Mouse (Mus musculus): Measurements from ENCODE around the gene Ajm1. TPM values are rescaled to one million over a fixed set of nuclear protein-coding genes. Genes with fewer than 3 reads are reported as not detected.
A peak's percentile ranks its signal among the peaks of the same experiment; 100 is the strongest.

The Ajm1 gene
- polyA plus RNA-seq, 1 experiment from 2014 or later, result 0.46 TPM

DNA sequence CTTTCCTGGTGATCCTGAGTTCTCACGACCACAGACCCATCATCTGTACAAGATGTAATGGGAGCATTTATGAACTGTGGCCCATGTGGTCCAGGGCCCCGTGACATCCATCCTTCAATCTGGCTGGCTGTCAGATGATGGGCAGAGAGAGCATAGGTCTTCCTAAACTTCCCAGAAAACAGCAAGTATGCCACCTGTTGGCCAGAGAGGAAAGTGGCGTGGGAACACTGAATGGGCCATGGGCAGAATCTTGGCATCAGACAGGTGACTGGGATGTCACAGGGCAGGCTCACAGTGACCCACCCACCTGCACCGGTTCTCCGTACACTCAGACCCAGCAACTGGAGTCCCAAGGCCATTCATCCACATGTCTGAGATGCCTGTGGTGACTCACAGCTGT, 30.4 kb downstream of the Ajm1 start:
- no peak overlapping the region for H3K27ac ChIP-seq (ENCODE audit: low read depth, low read length)
- no peaks in the 10 kb centered on the region for H3K27me3 ChIP-seq (ENCODE audit: control insufficient read depth, insufficient read depth, low read length)
- 42% methylated on average over 5 of the region's 5 CpGs for WGBS
- no peak overlapping the region for H3K9ac ChIP-seq (ENCODE audit: low read length)
- no peaks in the 10 kb centered on the region for H3K9me3 ChIP-seq (ENCODE audit: control insufficient read depth, low read length)
- DNase-seq (ENCODE audit: low spot score) (peak; percentile 48), ATAC-seq (ENCODE audit: insufficient read depth, low FRiP score, low TSS enrichment) (no peak)
- no peaks in the 10 kb centered on the region; the same call in 1 of the 2 replicates for H3K4me1 ChIP-seq (ENCODE audit: control insufficient read depth, insufficient read depth, low read length)
- H3K4me3 ChIP-seq (ENCODE audit: low read depth, low read length), result no peak overlapping the region
- no peak overlapping the region for H3K4me2 ChIP-seq (ENCODE audit: low read depth)
- H3K36me3 ChIP-seq (ENCODE audit: control insufficient read depth, insufficient read depth, low read length), result no peaks in the 10 kb centered on the region

DNA sequence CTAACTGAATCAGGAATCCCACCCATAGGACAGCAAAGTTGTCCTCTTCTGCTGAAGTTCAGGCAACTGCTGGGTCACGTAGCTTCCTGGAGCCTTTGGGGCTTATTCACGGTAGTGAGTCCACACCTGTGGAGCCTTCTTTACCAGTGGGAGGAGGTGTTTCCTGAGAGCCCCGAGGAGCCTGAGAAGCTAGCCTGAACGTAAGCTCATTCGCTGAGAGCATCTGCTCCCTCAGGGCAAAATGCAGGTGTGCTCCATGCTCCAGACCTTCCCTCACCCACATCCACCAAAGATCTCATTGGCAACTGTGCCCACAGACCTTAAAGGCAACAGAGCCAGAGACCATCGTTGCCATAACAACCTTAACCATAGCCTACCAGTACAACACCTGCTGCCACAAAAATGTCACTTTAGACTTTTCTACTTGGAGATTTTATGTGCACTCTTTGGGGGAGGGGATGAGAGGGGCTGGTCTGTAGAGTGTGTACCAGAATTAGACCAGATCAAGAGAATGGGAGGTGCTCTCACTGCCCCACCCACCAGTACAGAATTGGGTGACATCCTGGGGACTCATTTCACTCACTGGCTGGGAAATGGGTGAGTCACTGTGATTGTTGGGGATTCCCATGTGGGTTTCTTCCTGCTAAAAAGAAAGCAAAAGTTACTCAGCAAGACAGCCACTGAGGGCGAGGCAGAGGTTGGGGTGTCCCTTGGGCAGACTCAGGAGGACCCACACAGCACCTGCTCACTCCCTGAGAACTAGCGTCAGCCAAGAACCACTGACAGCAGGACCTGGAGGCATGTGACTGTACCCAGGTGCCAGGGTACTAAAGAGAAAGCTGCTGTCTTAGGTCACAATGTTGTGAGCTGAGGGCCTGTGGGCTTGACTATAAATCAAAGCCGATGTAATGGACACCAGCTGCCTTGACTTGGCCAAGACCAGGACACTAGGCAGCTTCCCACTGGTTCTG, 32.3 kb downstream of the Ajm1 start:
- Histone ChIP-seq H3K4me2 (ENCODE audit: low read depth) (no peak overlapping the region), H3K9ac (ENCODE audit: low read length) (no peak overlapping the region), H3K4me3 (ENCODE audit: low read depth, low read length) (no peak overlapping the region), H3K9me3 (ENCODE audit: control insufficient read depth, low read length) (no peaks in the 10 kb centered on the region), H3K4me1 (ENCODE audit: control insufficient read depth, insufficient read depth, low read length) (peaks cover 5% of the 10 kb centered on the region), H3K36me3 (ENCODE audit: control insufficient read depth, insufficient read depth, low read length) (no peaks in the 10 kb centered on the region), H3K27ac (ENCODE audit: low read depth, low read length) (no peak overlapping the region), H3K27me3 (ENCODE audit: control insufficient read depth, insufficient read depth, low read length) (no peaks in the 10 kb centered on the region)
- no peak for DNase-seq (ENCODE audit: low spot score)
- ATAC-seq (ENCODE audit: insufficient read depth, low FRiP score, low TSS enrichment), result no peak
- 80% methylated on average over 9 of the region's 9 CpGs for WGBS

DNA sequence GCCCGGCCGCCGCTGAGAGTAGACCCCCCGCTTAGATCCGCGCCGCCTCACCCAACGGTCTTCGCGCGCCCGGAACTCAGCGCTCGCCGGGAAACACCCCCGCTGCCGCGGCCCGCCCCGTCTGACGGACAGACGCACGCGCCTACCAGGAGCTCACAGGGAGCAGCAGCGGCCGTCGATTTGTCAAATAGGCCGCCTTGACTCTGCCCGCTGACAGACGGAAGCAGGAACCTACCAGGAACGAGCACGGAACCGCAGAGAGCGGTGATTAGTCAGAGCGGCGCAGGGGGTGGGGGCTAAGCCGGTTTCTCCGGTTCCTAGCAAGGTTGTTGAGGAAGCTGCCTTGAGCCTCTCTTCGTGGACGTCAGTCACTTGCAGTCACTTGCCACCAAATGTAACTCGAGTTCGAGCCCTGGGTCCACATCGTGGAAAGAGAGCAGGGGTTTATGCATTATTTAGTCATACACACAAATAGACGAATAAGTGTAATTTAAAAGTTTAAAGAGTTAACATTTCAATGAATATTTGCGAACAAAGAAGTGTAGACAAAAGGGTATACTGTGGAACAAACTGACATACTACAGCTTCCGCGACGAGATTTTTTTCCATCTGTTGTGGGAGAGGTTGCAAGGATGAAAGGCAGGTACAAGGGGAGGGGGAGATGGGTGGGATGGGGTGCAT, 34.6 kb downstream of the Ajm1 start, which contains the start of gene Traf2:
Traf2 (minus strand) TSS at position 130 of the 681 bp plus-strand sequence.
- ATAC-seq (ENCODE audit: insufficient read depth, low FRiP score, low TSS enrichment) (peak; percentile 97), DNase-seq (ENCODE audit: low spot score) (peak; percentile 99)
- Histone ChIP-seq H3K9me3 (ENCODE audit: control insufficient read depth, low read length) (no peaks in the 10 kb centered on the region), H3K27me3 (ENCODE audit: control insufficient read depth, insufficient read depth, low read length) (no peaks in the 10 kb centered on the region), H3K9ac (ENCODE audit: low read length) (peak within 1 kb of the TSS; percentile 61), H3K4me3 (ENCODE audit: low read depth, low read length) (peak within 1 kb of the TSS; percentile 62), H3K36me3 (ENCODE audit: control insufficient read depth, insufficient read depth, low read length) (no peaks in the 10 kb centered on the region), H3K4me2 (ENCODE audit: low read depth) (peak within 1 kb of the TSS; percentile 63), H3K4me1 (ENCODE audit: control insufficient read depth, insufficient read depth, low read length) (peaks cover 5% of the 10 kb centered on the region), H3K27ac (ENCODE audit: low read depth, low read length) (peak within 1 kb of the TSS; percentile 31; the same call in 1 of the 2 replicates)
- 3% methylated on average over 48 of the region's 48 CpGs for WGBS

DNA sequence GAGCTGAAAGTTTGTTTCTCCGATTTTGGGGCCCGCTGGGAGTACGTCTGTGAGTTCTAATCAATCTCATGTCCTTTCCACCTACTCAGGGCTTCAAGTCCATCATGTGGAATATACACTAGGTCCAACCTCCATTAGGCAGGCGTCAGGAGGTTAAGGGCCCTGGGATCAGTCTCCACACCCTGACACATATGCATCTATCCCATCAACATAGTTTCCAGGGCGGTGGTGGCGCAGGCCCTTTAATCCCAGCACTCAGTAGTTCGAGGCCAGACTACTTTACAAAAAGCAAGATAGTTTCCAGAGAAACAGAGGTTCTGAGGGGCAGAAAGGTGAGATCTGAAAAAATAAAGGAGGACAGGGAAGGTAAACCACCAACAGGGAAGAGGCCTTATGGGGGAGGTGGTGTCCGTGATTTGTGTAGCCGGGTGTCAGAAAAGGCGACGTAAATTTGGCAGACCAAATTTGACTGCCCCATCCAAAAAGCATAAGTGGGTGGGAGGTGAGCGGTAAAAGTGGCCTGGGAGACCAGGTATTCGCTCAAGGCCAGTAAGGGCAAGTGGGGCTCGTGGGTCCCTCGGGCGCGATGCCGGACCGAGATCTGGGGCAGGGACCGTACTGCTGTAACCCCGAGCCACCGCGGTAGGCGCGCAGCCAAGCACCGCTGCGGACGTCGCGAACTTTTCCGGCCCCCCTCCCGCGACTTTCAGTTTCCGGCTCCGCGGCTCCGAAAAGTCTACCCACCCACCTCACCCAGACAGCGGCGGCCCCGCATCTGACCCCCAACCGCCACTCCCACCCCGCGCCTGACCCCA, 35.4 kb downstream of the Ajm1 start:
- no peak for DNase-seq (ENCODE audit: low spot score)
- 10% methylated on average over 36 of the region's 43 CpGs for WGBS
- Histone ChIP-seq H3K9ac (ENCODE audit: low read length) (peak overlapping the region; percentile 61), H3K4me2 (ENCODE audit: low read depth) (peak overlapping the region; percentile 63), H3K27ac (ENCODE audit: low read depth, low read length) (peak overlapping the region; percentile 31; the same call in 1 of the 2 replicates), H3K27me3 (ENCODE audit: control insufficient read depth, insufficient read depth, low read length) (no peaks in the 10 kb centered on the region), H3K36me3 (ENCODE audit: control insufficient read depth, insufficient read depth, low read length) (no peaks in the 10 kb centered on the region), H3K9me3 (ENCODE audit: control insufficient read depth, low read length) (no peaks in the 10 kb centered on the region), H3K4me1 (ENCODE audit: control insufficient read depth, insufficient read depth, low read length) (peaks cover 5% of the 10 kb centered on the region), H3K4me3 (ENCODE audit: low read depth, low read length) (peak overlapping the region; percentile 62)
- peak; percentile 64 for ATAC-seq (ENCODE audit: insufficient read depth, low FRiP score, low TSS enrichment)

DNA sequence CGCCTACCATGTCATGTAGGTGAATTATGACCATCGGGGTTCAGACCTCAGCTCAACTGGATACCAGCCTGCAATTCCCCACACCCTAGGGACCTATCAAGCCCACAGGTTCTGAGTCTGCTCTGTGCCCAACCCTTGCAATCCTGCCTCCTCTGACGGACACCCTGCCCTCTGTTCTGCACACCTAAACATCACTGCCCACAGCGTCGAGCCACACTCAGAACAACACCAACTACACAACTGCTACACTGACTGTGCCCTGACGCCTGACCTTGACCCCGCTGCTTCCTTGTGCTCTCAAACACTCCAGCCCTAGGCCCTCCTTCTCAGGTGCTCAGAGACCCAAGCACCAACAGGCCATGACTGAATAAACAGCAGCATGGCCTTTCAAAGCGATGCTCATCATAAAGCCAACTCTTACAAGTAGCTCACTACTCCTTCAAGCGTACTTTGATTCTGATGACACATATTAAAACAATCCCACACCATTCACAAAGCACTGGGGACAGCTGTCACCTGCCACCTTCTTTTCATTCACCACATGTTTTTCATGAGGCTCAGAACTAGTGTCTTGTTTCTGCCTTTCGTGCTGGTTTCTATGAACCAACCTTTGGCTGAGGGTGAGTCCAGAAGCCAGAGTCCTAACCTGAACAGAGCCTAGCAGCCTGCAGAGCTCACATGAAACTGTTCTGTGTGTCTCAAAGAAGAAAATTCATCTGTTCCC, 39.8 kb downstream of the Ajm1 start:
- Histone ChIP-seq H3K4me2 (ENCODE audit: low read depth) (no peak overlapping the region), H3K27ac (ENCODE audit: low read depth, low read length) (no peak overlapping the region), H3K27me3 (ENCODE audit: control insufficient read depth, insufficient read depth, low read length) (no peaks in the 10 kb centered on the region), H3K9me3 (ENCODE audit: control insufficient read depth, low read length) (no peaks in the 10 kb centered on the region), H3K9ac (ENCODE audit: low read length) (no peak overlapping the region), H3K4me3 (ENCODE audit: low read depth, low read length) (no peak overlapping the region), H3K4me1 (ENCODE audit: control insufficient read depth, insufficient read depth, low read length) (peaks cover 5% of the 10 kb centered on the region), H3K36me3 (ENCODE audit: control insufficient read depth, insufficient read depth, low read length) (no peaks in the 10 kb centered on the region)
- WGBS, result 82% methylated on average over 10 of the region's 10 CpGs
- ATAC-seq (ENCODE audit: insufficient read depth, low FRiP score, low TSS enrichment) (no peak), DNase-seq (ENCODE audit: low spot score) (no peak)

DNA sequence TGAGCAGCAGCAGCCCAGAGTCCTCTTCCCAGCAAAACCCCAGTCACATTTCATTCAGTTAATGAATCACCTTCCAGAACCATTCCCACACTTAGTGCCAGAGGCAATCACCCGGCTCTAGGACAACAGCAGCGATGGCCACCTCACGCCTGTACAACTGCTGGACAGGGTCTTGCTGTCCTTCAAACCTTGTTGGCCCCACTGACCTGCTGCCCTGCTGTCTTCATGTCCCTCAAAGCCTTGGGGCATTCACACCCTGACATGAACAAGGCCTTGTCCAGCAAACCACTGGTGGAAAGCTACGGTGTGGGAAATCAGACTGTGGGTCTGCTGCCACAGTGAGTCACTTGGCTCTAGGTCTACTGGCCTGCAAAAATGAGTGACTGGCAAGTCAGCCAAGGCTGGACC, 41.0 kb downstream of the Ajm1 start:
- no peak overlapping the region for H3K27ac ChIP-seq (ENCODE audit: low read depth, low read length)
- 93% methylated on average over 4 of the region's 4 CpGs for WGBS
- no peaks in the 10 kb centered on the region for H3K27me3 ChIP-seq (ENCODE audit: control insufficient read depth, insufficient read depth, low read length)
- H3K4me2 ChIP-seq (ENCODE audit: low read depth), result no peak overlapping the region
- H3K4me3 ChIP-seq (ENCODE audit: low read depth, low read length), result no peak overlapping the region
- H3K4me1 ChIP-seq (ENCODE audit: control insufficient read depth, insufficient read depth, low read length), result no peaks in the 10 kb centered on the region
- H3K9ac ChIP-seq (ENCODE audit: low read length), result no peak overlapping the region
- no peaks in the 10 kb centered on the region for H3K36me3 ChIP-seq (ENCODE audit: control insufficient read depth, insufficient read depth, low read length)
- H3K9me3 ChIP-seq (ENCODE audit: control insufficient read depth, low read length), result no peaks in the 10 kb centered on the region
- DNase-seq (ENCODE audit: low spot score), result no peak
- no peak for ATAC-seq (ENCODE audit: insufficient read depth, low FRiP score, low TSS enrichment)

DNA sequence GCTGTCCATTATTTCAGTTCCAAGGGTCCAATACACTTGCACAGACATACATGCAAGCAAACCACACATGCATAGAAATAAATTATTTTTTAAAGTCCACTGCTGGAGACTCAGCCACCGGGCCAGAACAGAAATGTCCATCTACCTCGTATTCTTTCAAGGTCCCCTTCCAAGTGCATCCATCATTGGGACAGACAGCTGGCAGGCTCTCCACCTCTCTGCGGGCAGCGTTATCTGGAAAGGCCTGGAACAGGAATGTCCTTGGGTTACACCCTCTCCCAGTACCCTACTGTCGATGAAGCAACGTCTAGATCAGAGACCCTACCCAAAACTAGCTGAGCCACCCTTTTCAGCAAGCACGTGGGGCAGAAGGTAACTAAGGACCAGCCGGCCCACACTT, 45.0 kb downstream of the Ajm1 start:
- no peak overlapping the region for H3K9ac ChIP-seq (ENCODE audit: low read length)
- no peaks in the 10 kb centered on the region for H3K27me3 ChIP-seq (ENCODE audit: control insufficient read depth, insufficient read depth, low read length)
- no peaks in the 10 kb centered on the region for H3K4me1 ChIP-seq (ENCODE audit: control insufficient read depth, insufficient read depth, low read length)
- H3K27ac ChIP-seq (ENCODE audit: low read depth, low read length), result no peak overlapping the region
- no peak for ATAC-seq (ENCODE audit: insufficient read depth, low FRiP score, low TSS enrichment)
- no peak overlapping the region for H3K4me3 ChIP-seq (ENCODE audit: low read depth, low read length)
- DNase-seq (ENCODE audit: low spot score), result no peak
- H3K9me3 ChIP-seq (ENCODE audit: control insufficient read depth, low read length), result no peaks in the 10 kb centered on the region
- WGBS, result 90% methylated on average over 8 of the region's 8 CpGs
- no peaks in the 10 kb centered on the region; the same call in 1 of the 2 replicates for H3K36me3 ChIP-seq (ENCODE audit: control insufficient read depth, insufficient read depth, low read length)
- H3K4me2 ChIP-seq (ENCODE audit: low read depth), result no peak overlapping the region

DNA sequence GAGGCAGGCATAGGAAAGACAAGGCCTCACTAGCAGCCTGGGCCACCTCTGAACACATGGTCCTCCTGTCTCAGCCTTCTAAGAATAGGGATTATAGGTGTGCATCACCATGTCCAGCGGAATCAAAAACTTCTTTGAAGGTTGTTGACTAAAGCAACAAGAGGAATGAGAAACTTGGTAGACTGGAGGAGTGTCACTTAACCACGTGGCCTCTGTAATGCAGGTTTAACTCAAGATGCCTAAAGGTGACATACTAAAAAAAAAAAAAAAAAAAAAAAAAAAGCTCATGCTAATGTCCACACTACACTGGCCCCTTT, 46.7 kb downstream of the Ajm1 start:
- WGBS, result 87% methylated on average over 2 of the region's 2 CpGs
- Histone ChIP-seq H3K36me3 (ENCODE audit: control insufficient read depth, insufficient read depth, low read length) (peaks cover 5% of the 10 kb centered on the region; the same call in 1 of the 2 replicates), H3K9me3 (ENCODE audit: control insufficient read depth, low read length) (no peaks in the 10 kb centered on the region), H3K4me3 (ENCODE audit: low read depth, low read length) (no peak overlapping the region), H3K9ac (ENCODE audit: low read length) (no peak overlapping the region), H3K27ac (ENCODE audit: low read depth, low read length) (no peak overlapping the region), H3K4me1 (ENCODE audit: control insufficient read depth, insufficient read depth, low read length) (no peaks in the 10 kb centered on the region), H3K27me3 (ENCODE audit: control insufficient read depth, insufficient read depth, low read length) (no peaks in the 10 kb centered on the region), H3K4me2 (ENCODE audit: low read depth) (no peak overlapping the region)
- no peak for DNase-seq (ENCODE audit: low spot score)
- no peak for ATAC-seq (ENCODE audit: insufficient read depth, low FRiP score, low TSS enrichment)
